Mouse (Mus musculus) bone marrow, adult 2 months (tissue): ENCODE data around the gene Ccdc187.

Experiments
- CTCF ChIP-seq: fragments of 200-500 bp; IDR thresholded peaks from 2 replicates; pipeline ENCODE4 v1.5.1; 2011; ENCODE audit warnings: low read length, control low read depth; ENCODE audit not compliant: control insufficient read depth, insufficient read depth
- POLR2A ChIP-seq: fragments of 200-500 bp; IDR thresholded peaks from 2 replicates; pipeline ENCODE4 v1.6.1; 2011; ENCODE audit warnings: low read depth, mild to moderate bottlenecking, control low read depth, low read length, borderline replicate concordance; ENCODE audit not compliant: control insufficient read depth

- TF ChIP-seq CTCF (no peak), POLR2A (no peak)
Observed at GRCm38 (mm10) chr2:26247531-26247930, 46.8 kb downstream of the Ccdc187 start.
